ENCODE assay signal across 8 mouse cellular contexts in the genomic region with DNA sequence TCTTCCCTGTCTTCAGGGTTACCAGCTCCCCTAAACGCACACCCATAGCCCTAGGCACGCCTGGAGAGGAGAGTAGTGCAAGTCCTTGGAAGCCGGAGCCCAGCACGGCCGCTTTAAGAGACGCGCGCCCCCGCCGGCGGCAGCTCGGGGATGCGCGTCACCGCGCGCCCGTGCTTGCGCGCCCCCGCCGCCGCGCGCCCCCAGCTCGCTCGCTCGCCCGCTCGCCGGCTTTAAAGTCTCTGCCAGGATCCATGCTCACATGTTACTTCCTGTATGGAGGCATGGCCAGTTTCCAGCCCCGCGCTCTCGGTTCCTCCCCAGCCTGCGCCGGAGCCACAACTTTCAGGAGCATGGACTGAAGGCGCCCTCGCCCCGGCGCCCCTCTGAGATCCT. TPM values are rescaled to one million over a fixed set of nuclear protein-coding genes. Genes with fewer than 3 reads are reported as not detected.
A peak's percentile ranks its signal among the peaks of the same experiment; 100 is the strongest.
DNase-seq lines count a peak whose midpoint lies in the region; ATAC-seq and TF ChIP-seq lines count a peak whose summit lies in the region.

Gene Ptprg, plus strand, starts transcription at position 260 of the 393 bp plus-strand sequence.

- peak within 1 kb of the TSS; percentile 95 for H3K4me2 ChIP-seq in forebrain, embryonic 12.5 days
- H3K4me2 ChIP-seq in heart, embryonic 13.5 days, result peak within 1 kb of the TSS; percentile 97
- H3K4me2 ChIP-seq in kidney, postnatal 0 days (ENCODE audit: low read length), result peak within 1 kb of the TSS; percentile 79
- H3K4me2 ChIP-seq in limb, embryonic 14.5 days (replicated peaks; ENCODE audit: low read depth, low read length, severe bottlenecking), result peak within 1 kb of the TSS; percentile 97
- peak within 1 kb of the TSS; percentile 84 for H3K4me2 ChIP-seq in midbrain, postnatal 0 days (ENCODE audit: low read depth, low read length, poor library complexity, severe bottlenecking)

- H3K79me3 ChIP-seq in C2C12 (ENCODE audit: low read depth), result peaks cover 25% of the 10 kb centered on the region

- H3K27ac ChIP-seq in brown adipose tissue, adult 24 weeks (replicated peaks; ENCODE audit: low read depth, low read length), result peak within 1 kb of the TSS; percentile 96
- H3K27ac ChIP-seq in forebrain, embryonic 12.5 days, result peak within 1 kb of the TSS; percentile 94
- peak within 1 kb of the TSS; percentile 99 for H3K27ac ChIP-seq in heart, embryonic 13.5 days (replicated peaks)
- peak within 1 kb of the TSS; percentile 93 for H3K27ac ChIP-seq in kidney, postnatal 0 days
- peak within 1 kb of the TSS; percentile 99 for H3K27ac ChIP-seq in limb, embryonic 14.5 days (replicated peaks; ENCODE audit: low read depth, low read length)
- H3K27ac ChIP-seq in midbrain, postnatal 0 days (ENCODE audit: low read depth, low read length), result peak within 1 kb of the TSS; percentile 82

- H3K4me3 ChIP-seq in C2C12 (ENCODE audit: insufficient read depth, poor library complexity, severe bottlenecking), result peak within 1 kb of the TSS; percentile 61
- H3K4me3 ChIP-seq in brown adipose tissue, adult 24 weeks (ENCODE audit: insufficient read depth, low read depth, low read length), result peak within 1 kb of the TSS; percentile 92
- H3K4me3 ChIP-seq in forebrain, embryonic 12.5 days (replicated peaks), result peak within 1 kb of the TSS; percentile 69
- H3K4me3 ChIP-seq in heart, embryonic 13.5 days, result peak within 1 kb of the TSS; percentile 90
- peak within 1 kb of the TSS; percentile 69 for H3K4me3 ChIP-seq in kidney, postnatal 0 days (replicated peaks; ENCODE audit: low read depth, low read length)
- H3K4me3 ChIP-seq in limb, embryonic 14.5 days (replicated peaks; ENCODE audit: low read length), result peak within 1 kb of the TSS; percentile 82
- peak within 1 kb of the TSS; percentile 86 for H3K4me3 ChIP-seq in midbrain, postnatal 0 days (ENCODE audit: low read depth, low read length)

- under 1% methylated on average over 40 of the region's 40 CpGs for WGBS in forebrain, embryonic 12.5 days
- under 1% methylated on average over 39 of the region's 40 CpGs for WGBS in heart, embryonic 13.5 days
- under 1% methylated on average over 34 of the region's 40 CpGs for WGBS in kidney, postnatal 0 days
- WGBS in limb, embryonic 14.5 days, result under 1% methylated on average over 25 of the region's 40 CpGs
- under 1% methylated on average over 37 of the region's 40 CpGs for WGBS in midbrain, postnatal 0 days

- H3K79me2 ChIP-seq in C2C12 (ENCODE audit: control insufficient read depth, insufficient read depth), result peaks cover 44% of the 10 kb centered on the region

- H3K36me3 ChIP-seq in C2C12 (ENCODE audit: control insufficient read depth, insufficient read depth), result no peaks in the 10 kb centered on the region
- no peaks in the 10 kb centered on the region for H3K36me3 ChIP-seq in forebrain, embryonic 12.5 days (replicated peaks)
- no peaks in the 10 kb centered on the region for H3K36me3 ChIP-seq in heart, embryonic 13.5 days
- no peaks in the 10 kb centered on the region for H3K36me3 ChIP-seq in kidney, postnatal 0 days (ENCODE audit: insufficient read depth, low read length)
- H3K36me3 ChIP-seq in limb, embryonic 14.5 days (ENCODE audit: control insufficient read depth, insufficient read depth, low read length), result no peaks in the 10 kb centered on the region
- H3K36me3 ChIP-seq in midbrain, postnatal 0 days (ENCODE audit: insufficient read depth, low read length), result no peaks in the 10 kb centered on the region

- peak; percentile 85 for ATAC-seq in forebrain, embryonic 12.5 days (ENCODE audit: low FRiP score)
- ATAC-seq in heart, embryonic 13.5 days (ENCODE audit: extremely low read depth, insufficient number of reproducible peaks, low FRiP score, low TSS enrichment), result peak; percentile 73
- peak; percentile 85 for ATAC-seq in kidney, postnatal 0 days (replicated peaks; ENCODE audit: low FRiP score, low read depth)
- ATAC-seq in limb, embryonic 14.5 days (ENCODE audit: low FRiP score, low read depth), result peak; percentile 89
- peak; percentile 82 for ATAC-seq in midbrain, postnatal 0 days (ENCODE audit: low FRiP score)

- peak within 1 kb of the TSS; percentile 98 for H3ac ChIP-seq in C2C12 (ENCODE audit: control insufficient read depth, insufficient read length, low read depth)

- H3K9ac ChIP-seq in forebrain, embryonic 12.5 days, result peak within 1 kb of the TSS; percentile 85
- H3K9ac ChIP-seq in heart, embryonic 13.5 days, result peak within 1 kb of the TSS; percentile 96
- H3K9ac ChIP-seq in kidney, postnatal 0 days (ENCODE audit: low read depth, low read length), result peak within 1 kb of the TSS; percentile 80
- H3K9ac ChIP-seq in limb, embryonic 14.5 days (ENCODE audit: low read depth, low read length, severe bottlenecking), result peak within 1 kb of the TSS; percentile 88
- peak within 1 kb of the TSS; percentile 83 for H3K9ac ChIP-seq in midbrain, postnatal 0 days (replicated peaks; ENCODE audit: low read length, poor library complexity, severe bottlenecking)

- H3K9me3 ChIP-seq in forebrain, embryonic 12.5 days, result no peaks in the 10 kb centered on the region
- H3K9me3 ChIP-seq in heart, embryonic 13.5 days, result no peaks in the 10 kb centered on the region
- no peaks in the 10 kb centered on the region for H3K9me3 ChIP-seq in kidney, postnatal 0 days (replicated peaks; ENCODE audit: low read length)
- H3K9me3 ChIP-seq in limb, embryonic 14.5 days (ENCODE audit: control insufficient read depth, low read length), result no peaks in the 10 kb centered on the region
- no peaks in the 10 kb centered on the region for H3K9me3 ChIP-seq in midbrain, postnatal 0 days (ENCODE audit: low read length)

- TF ChIP-seq CTCF in C2C12 (IDR thresholded peaks at IDR 0.05; ENCODE audit: control insufficient read depth, insufficient read depth, insufficient read length), result no peak
- TF ChIP-seq CTCF in kidney, postnatal 0 days (IDR thresholded peaks at IDR 0.05; ENCODE audit: low read depth), result no peak
- no peak for TF ChIP-seq CTCF in midbrain, postnatal 0 days (IDR thresholded peaks at IDR 0.05)

- H3K4me1 ChIP-seq in brown adipose tissue, adult 24 weeks (ENCODE audit: control insufficient read depth, insufficient read depth, insufficient read length, low read length), result peaks cover 7% of the 10 kb centered on the region
- peaks cover 20% of the 10 kb centered on the region for H3K4me1 ChIP-seq in forebrain, embryonic 12.5 days
- peaks cover 30% of the 10 kb centered on the region for H3K4me1 ChIP-seq in heart, embryonic 13.5 days
- H3K4me1 ChIP-seq in kidney, postnatal 0 days (replicated peaks; ENCODE audit: insufficient read depth, low read length), result 0 out of 2 replicates have a peak, but pooled peaks cover 6% of the 10 kb centered on the region
- H3K4me1 ChIP-seq in limb, embryonic 14.5 days (ENCODE audit: control insufficient read depth, insufficient read depth, low read length), result peaks cover 15% of the 10 kb centered on the region
- H3K4me1 ChIP-seq in midbrain, postnatal 0 days (ENCODE audit: insufficient read depth, low read length), result no peaks in the 10 kb centered on the region

- no peaks in the 10 kb centered on the region for H3K27me3 ChIP-seq in C2C12 (ENCODE audit: control insufficient read depth, insufficient read depth, insufficient read length)
- peaks cover 8% of the 10 kb centered on the region for H3K27me3 ChIP-seq in forebrain, embryonic 12.5 days
- no peaks in the 10 kb centered on the region for H3K27me3 ChIP-seq in heart, embryonic 13.5 days (replicated peaks)
- no peaks in the 10 kb centered on the region for H3K27me3 ChIP-seq in kidney, postnatal 0 days (ENCODE audit: insufficient read depth, low read length)
- no peaks in the 10 kb centered on the region for H3K27me3 ChIP-seq in limb, embryonic 14.5 days (ENCODE audit: control insufficient read depth, insufficient read depth, low read length)
- H3K27me3 ChIP-seq in midbrain, postnatal 0 days (ENCODE audit: insufficient read depth, low read length), result no peaks in the 10 kb centered on the region

- peak; percentile 68; the same call in 1 of the 2 replicates for TF ChIP-seq POLR2A in limb, embryonic 14.5 days (IDR thresholded peaks at IDR 0.05; ENCODE audit: borderline replicate concordance, extremely low read depth, insufficient read depth, insufficient read length)

- peak; percentile 94 for DNase-seq in kidney, postnatal 0 days (ENCODE audit: low spot score)
- DNase-seq in limb, embryonic 14.5 days (ENCODE audit: low spot score), result peak; percentile 94
- peak; percentile 95 for DNase-seq in midbrain, postnatal 0 days (ENCODE audit: low spot score)
- peak; percentile 90 for DNase-seq in testis, postnatal 10 days (ENCODE audit: low spot score)

TF ChIP-seq in C2C12, 6 proteins besides CTCF, POLR2A, EP300 and RAD21:
- TF ChIP-seq MAX (IDR thresholded peaks at IDR 0.05) (no peak), USF1 (IDR thresholded peaks at IDR 0.05; ENCODE audit: low read depth) (no peak), FOSL1 (IDR thresholded peaks at IDR 0.05; ENCODE audit: insufficient read depth, low read length, poor library complexity, severe bottlenecking) (no peak), MYOD1 (IDR thresholded peaks at IDR 0.05; ENCODE audit: control insufficient read depth, insufficient read length, low read depth) (no peak), MYOG (IDR thresholded peaks at IDR 0.05; ENCODE audit: control insufficient read depth, extremely low read depth, insufficient read length) (no peak), CEBPB (IDR thresholded peaks at IDR 0.05; ENCODE audit: low read depth) (no peak)
TF ChIP-seq in C2C12: peak in this region for 0.

RNA-seq across cellular contexts. Expression of gene Ptprg, which starts in this region (rescaled TPM):
- polyA plus RNA-seq in C2C12 (2012; fragmentation: generic; extraction: Trizol), result 16.6 TPM
- 23.0 and 31.6 TPM in 2 replicates for polyA plus RNA-seq in brown adipose tissue, adult 24 weeks (2012; ENCODE audit: insufficient read depth, insufficient read length, missing spikeins)
- polyA plus RNA-seq in forebrain, embryonic 12.5 days (2016; fragmentation: Nextera tagmentation; extraction: Ambion mirVana), result 40.3 and 44.9 TPM in 2 replicates
- 13.6 and 18.3 TPM in 2 replicates for polyA plus RNA-seq in heart, embryonic 13.5 days (2015; fragmentation: Nextera tagmentation; extraction: Ambion mirVana)
- polyA plus RNA-seq in kidney, postnatal 0 days (2015; fragmentation: Nextera tagmentation; extraction: Ambion mirVana), result 23.5 and 24.1 TPM in 2 replicates
- polyA plus RNA-seq in limb, embryonic 14.5 days (2012; rRNA removed), result 25.5 and 27.8 TPM in 2 replicates
- polyA plus RNA-seq in limb, embryonic 14.5 days (2014; fragmentation: Nextera tagmentation; extraction: Ambion mirVana), result 28.6 and 36.5 TPM in 2 replicates
- total RNA-seq in midbrain, postnatal 0 days (2014; rRNA removed), result 84.9 and 98.2 TPM in 2 replicates
- 25.4 and 25.7 TPM in 2 replicates for polyA plus RNA-seq in midbrain, postnatal 0 days (2015; fragmentation: Nextera tagmentation; extraction: Ambion mirVana)

Comparison
In these comparisons a context has a peak if more than half of its experiments do, and no peak if none do; other contexts are left out.
1. Peak in every context shown above with its lines: DNase-seq, ATAC-seq, H3K4me3 ChIP-seq and H3K27ac ChIP-seq.